Mouse (Mus musculus) mouse embryonic stem cell (cell line): Measurements from ENCODE around the gene Glis2.

Source experiments
- in situ Hi-C, 2 experiments: fragments of 300-500 bp; cut with MboI; formaldehyde crosslinking; loops; 1 replicate in 1 of 2; 3 replicates in 1 of 2; pipeline ENCODE4 v1.14.3; 2019 to 2020; ENCODE audit warnings: low sequenced_read_pairs in 2 of 2, low pct_unique_long_range_greater_than_20kb in 1 of 2, mixed read lengths in 1 of 2; ENCODE audit not compliant: unreplicated experiment in 1 of 2

The Glis2 gene

DNA sequence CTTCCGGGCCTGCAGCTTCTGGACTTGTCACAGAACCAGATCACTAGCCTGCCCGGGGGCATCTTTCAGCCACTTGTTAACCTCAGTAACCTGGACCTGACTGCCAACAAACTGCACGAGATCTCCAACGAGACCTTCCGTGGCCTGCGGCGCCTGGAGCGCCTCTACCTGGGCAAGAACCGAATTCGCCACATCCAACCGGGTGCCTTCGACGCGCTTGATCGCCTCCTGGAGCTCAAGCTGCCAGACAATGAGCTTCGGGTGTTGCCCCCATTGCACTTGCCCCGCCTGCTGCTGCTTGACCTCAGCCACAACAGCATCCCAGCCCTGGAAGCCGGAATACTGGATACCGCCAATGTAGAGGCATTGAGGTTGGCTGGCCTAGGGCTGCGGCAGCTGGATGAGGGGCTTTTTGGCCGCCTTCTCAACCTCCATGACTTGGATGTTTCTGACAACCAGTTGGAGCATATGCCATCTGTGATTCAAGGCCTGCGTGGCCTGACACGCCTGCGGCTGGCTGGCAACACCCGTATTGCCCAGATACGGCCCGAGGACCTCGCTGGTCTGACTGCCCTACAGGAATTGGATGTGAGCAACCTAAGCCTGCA, 54.0 kb downstream of the Glis2 start:
- in situ Hi-C loops, result no loop called here

- in situ Hi-C loops, result no loop called here
Observed at GRCm38 (mm10) chr16:4649211-4649610, 54.7 kb downstream of the Glis2 start.

DNA sequence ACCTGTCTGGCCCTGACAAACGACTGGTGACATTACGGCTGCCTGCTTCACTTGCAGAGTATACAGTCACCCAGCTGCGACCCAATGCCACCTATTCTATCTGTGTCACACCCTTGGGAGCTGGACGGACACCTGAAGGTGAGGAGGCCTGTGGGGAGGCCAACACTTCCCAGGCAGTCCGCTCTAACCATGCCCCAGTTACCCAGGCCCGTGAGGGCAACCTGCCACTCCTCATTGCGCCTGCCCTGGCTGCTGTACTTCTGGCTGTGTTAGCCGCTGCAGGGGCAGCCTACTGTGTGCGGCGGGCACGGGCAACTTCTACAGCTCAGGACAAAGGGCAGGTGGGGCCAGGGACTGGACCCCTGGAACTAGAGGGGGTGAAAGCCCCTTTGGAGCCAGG, 55.2 kb downstream of the Glis2 start:
- in situ Hi-C loops, result loop anchor here (25.0 kb wide), 1 partner anchor 337 kb away; no protein-coding TSS in a partner anchor

DNA sequence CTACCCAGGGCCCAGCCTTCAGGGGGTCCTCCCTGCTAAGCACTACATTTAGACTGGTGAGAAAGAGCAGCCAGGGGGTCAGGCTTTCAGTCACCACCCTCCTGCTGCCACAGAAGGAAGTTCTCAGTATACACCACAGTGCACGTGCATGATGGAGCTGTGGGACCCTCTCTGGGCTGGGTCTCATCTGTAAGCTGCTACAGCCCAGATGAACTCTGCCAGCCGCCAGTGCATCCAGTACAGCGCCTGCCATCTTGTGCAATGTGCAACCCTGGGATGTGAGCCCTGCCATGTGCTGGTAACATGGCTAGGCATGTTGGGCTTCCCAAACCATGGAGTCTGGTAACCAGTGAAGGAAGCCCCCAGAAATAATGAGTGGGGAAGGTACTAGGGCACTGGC, 55.6 kb downstream of the Glis2 start:
- in situ Hi-C loops, result loop anchor here (25.0 kb wide), 1 partner anchor 338 kb away; no protein-coding TSS in a partner anchor

GRCm38 (mm10) chr16:4651081-4651480, 56.6 kb downstream of the Glis2 start:
- in situ Hi-C loops, result loop anchor here (25.0 kb wide), 1 partner anchor 339 kb away; no protein-coding TSS in a partner anchor

DNA sequence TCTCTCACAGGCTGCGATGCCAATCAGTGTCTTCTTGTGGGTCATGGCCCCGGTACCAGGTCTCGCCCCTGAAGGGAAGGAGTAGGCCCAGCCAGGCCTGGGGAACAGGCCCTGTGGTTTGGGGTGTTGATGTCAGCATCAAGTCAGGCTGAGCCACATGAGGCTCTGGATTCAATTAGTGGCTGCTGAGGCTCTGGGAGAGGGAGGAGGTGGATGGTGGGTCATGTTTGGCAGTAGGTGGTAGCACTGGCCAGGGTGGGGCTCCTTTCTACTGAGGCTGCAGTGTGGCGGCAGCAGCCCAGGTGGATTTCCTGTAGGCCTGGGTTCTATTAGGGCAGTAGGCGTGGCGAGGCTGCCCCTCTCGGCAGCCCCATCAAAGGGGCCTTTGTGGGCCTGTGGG, 57.1 kb downstream of the Glis2 start:
- in situ Hi-C loops, result loop anchor here (25.0 kb wide), 1 partner anchor 339 kb away; no protein-coding TSS in a partner anchor

DNA sequence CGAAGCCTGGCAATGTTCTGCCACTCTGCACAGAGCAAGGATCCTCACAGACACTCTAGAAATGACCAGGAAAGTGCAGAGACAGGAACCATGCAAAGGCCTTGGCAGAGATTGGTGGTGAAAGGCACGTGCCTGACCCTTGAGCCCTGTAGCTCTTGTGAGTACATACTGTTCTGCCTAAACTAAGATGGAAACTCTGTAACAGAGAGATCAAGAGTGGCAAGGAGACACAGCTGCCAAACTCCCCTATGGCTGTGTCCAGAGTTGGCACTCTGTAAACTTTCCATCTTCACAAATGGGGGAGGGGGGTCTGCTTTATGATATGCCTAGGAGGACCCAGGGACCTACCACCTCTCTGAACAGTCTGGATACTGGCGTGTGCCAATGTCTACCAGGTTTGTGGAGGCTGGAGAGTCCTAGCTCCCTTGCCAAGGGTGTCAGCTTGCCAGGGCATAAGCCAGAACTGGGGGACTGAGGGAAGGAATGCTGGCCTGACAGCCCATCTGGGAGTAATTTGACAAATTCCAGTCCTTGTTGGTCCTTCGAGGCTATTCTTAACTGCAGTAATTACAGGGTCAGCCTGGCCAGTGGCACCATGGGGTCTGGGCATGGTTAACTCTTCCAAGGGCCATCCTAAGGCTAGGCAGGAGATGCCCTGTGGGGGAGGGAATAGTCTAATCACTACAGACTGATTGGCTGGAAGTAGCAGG, 58.3 kb downstream of the Glis2 start:
- in situ Hi-C loops, result loop anchor here (25.0 kb wide), 1 partner anchor 341 kb away; no protein-coding TSS in a partner anchor

- in situ Hi-C loops, result loop anchor here (25.0 kb wide), 1 partner anchor 342 kb away; no protein-coding TSS in a partner anchor
Observed at GRCm38 (mm10) chr16:4654706-4655105, 60.2 kb downstream of the Glis2 start.

DNA sequence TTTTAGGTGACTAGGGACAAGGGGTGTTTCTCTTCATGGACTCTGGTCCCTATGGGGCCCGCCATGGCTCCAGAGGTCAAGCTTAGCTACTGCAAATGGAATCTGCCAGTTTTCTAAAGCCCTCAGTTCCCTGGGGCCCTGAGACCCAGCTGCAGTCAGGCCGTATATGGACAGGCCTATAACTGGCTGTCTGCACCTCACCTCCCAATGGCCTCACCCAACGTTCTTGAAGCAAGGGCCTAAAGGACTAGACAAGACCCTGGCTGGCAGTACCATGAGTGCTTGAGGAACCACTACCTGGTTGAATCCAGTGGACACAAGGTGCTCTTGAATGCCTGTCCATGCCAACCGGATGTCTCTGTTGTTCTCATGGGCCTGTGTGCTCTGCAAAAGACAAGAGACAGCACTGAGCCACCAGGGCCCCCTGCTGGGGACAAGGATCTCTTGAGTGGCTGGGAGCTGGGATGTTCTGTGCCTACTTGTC, 60.8 kb downstream of the Glis2 start:
- in situ Hi-C loops, result loop anchor here (25.0 kb wide), 1 partner anchor 343 kb away; no protein-coding TSS in a partner anchor

DNA sequence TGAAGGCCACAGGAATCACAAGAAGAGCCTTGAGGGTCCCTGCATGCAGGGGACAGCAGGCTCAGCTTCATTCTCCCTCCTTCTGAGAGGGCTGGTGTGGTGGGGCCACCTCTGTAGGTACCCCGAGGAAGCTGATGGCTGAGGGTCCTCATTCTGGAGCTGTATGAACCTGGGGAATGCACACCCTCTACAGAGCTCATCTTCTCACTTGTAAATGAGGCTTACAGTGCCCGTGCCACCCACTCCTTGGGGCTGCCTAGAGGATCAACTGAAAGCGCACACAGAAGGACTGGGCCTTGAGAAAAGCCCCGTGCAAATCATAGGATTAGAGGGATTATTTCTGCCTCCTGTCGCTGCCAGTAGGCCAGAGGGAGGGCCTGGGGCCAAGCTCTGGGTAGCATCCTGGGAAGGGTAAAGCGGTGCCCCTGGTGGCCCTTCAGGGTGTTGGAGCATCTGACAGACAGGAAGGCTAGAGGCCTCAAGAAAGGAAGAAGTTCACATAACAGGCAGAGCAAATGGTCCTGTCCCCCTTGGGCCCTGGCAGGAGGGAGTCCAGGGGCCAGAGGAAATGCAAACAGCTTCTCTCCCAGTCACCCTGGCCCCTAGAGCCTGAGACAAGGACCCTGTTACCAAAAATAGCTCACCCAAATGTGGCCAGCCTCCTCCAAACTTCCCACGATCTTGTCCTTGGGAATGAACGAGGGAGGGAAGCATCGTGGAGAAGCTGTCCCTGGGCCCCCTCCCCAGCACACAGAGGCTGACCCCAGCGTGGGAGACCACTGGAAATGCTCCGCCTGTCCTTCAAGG, 61.5 kb downstream of the Glis2 start:
- in situ Hi-C loops, result loop anchor here (25.0 kb wide), 1 partner anchor 344 kb away; no protein-coding TSS in a partner anchor

GRCm38 (mm10) chr16:4656571-4657081, 62.1 kb downstream of the Glis2 start:
- in situ Hi-C loops, result loop anchor here (25.0 kb wide), 1 partner anchor 344 kb away; no protein-coding TSS in a partner anchor

- in situ Hi-C loops, result loop anchor here (25.0 kb wide), 1 partner anchor 347 kb away; no protein-coding TSS in a partner anchor
Observed at GRCm38 (mm10) chr16:4658781-4659245, 64.3 kb downstream of the Glis2 start.

DNA sequence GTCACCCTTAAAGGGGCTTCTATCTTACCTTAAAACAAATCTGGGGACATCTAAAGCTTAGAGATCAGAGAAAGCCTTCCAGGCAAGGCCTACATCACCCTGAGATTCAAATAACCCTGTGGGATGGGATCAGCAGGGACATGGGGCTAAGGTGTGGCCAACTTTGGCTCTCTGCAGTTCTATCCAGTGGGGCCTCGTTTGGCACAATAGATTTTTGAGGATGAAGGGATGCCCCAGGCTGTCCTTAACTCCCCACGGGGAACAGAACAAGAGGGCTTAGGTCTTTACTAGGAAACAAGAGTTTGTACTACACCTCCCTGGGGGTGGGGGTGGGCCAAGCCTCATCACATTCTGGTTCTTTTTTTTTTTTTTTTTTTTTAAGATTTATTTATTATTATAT, 64.8 kb downstream of the Glis2 start:
- in situ Hi-C loops, result loop anchor here (25.0 kb wide), 1 partner anchor 347 kb away; no protein-coding TSS in a partner anchor

GRCm38 (mm10) chr16:4661605-4662004, 67.1 kb downstream of the Glis2 start:
- in situ Hi-C loops, result loop anchor here (25.0 kb wide), 1 partner anchor 349 kb away; no protein-coding TSS in a partner anchor

GRCm38 (mm10) chr16:4663806-4664205, 69.3 kb downstream of the Glis2 start:
- in situ Hi-C loops, result loop anchor here (25.0 kb wide), 1 partner anchor 352 kb away; no protein-coding TSS in a partner anchor

GRCm38 (mm10) chr16:4665726-4666125, 71.2 kb downstream of the Glis2 start:
- in situ Hi-C loops, result loop anchor here (5.0 to 25.0 kb wide), 2 partner anchors 33 to 353 kb away; no protein-coding TSS in a partner anchor

DNA sequence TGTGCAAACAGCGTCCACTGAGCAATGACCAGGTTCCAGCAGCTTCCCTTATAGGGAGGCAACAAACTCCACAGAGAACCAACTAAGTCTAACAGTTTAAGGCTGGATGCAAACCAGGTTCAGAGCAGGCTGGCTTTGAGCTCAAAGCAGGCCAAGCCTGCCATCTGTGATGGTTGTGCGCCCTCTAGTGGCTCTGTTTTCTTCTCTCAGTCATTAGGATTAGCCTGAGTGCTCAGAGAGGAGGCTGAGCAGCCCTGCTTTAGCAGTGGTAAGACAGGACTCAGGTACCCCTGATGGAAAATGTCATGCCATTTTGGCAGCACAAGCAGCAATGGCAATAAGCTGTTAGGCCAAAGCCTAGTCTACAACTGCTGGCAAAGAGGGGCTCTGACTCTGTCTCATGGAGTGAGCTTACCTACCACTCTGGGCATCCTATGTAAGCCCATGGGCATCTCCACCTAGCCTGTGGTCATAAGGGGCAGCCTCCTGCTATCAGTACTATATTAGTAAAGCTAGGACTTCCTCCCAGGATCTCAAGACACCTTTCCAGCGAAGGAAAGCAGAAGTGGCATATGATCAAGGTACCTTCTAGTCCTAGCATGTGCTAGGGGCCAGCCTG, 72.8 kb downstream of the Glis2 start:
- in situ Hi-C loops, result loop anchor here (5.0 to 25.0 kb wide), 2 partner anchors 35 to 355 kb away; no protein-coding TSS in a partner anchor
